Mouse (Mus musculus): ENCODE data around the gene Mef2c.

- no peak for TF ChIP-seq TAL1 (IDR thresholded peaks at IDR 0.05; ENCODE audit: low read length)
- no peak for TF ChIP-seq GATA1 (IDR thresholded peaks at IDR 0.05; ENCODE audit: low read length)
Observed at GRCm38 (mm10) chr13:83482087-83482486, 21.7 kb upstream of the Mef2c start.
